Mouse (Mus musculus) thymus, adult 18-20 months (tissue): ENCODE results near the gene Sla2.
A peak's percentile ranks its signal among the peaks of the same experiment; 100 is the strongest.
"Not testable (repeated sequence)": the region's sequence is repeated elsewhere in the genome, so short reads cannot be mapped to it uniquely, and the experiment has no call there.

ENCODE experiments used
- DNase-seq, 2 experiments: peaks; one replicate each; pipeline ENCODE4 v3.0.0; 2022; ENCODE audit warnings: mixed read lengths in 2 of 2

The Sla2 gene

DNA sequence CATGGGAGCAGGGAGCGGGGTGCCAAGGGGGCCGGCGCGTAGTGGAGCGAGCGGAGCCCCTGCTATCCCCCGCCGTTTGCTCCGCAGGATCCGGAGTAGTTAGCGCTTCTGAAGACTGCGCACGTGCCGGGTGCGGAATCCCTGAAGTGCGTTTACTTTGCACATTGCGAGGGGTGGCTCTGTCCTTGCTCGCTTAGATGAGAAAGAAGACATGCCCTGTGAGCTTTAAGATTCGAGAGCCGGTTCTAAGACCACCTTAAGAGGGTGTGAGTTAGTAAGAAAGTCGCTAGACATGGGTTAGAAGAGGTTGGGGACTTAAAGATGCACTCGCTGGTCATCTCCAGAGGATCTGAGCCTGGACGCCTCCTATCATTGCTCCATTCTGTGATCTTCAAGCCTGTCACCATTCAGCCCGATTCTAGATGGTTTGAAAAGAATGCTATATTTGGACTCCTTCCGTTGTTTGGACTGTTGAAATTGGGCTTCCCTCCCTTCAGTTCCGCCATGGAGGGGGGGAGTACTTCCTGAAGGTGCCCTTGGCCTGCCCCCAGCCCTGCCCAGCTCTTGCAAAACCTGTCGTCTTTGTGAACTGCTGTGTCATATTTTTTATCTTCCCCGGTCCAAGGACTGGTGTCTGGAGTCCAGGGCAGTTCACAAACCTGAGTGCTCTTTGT, 23.4 kb downstream of the Sla2 start:
- DNase-seq: peak in 1 of 2 experiments; percentile 52

DNA sequence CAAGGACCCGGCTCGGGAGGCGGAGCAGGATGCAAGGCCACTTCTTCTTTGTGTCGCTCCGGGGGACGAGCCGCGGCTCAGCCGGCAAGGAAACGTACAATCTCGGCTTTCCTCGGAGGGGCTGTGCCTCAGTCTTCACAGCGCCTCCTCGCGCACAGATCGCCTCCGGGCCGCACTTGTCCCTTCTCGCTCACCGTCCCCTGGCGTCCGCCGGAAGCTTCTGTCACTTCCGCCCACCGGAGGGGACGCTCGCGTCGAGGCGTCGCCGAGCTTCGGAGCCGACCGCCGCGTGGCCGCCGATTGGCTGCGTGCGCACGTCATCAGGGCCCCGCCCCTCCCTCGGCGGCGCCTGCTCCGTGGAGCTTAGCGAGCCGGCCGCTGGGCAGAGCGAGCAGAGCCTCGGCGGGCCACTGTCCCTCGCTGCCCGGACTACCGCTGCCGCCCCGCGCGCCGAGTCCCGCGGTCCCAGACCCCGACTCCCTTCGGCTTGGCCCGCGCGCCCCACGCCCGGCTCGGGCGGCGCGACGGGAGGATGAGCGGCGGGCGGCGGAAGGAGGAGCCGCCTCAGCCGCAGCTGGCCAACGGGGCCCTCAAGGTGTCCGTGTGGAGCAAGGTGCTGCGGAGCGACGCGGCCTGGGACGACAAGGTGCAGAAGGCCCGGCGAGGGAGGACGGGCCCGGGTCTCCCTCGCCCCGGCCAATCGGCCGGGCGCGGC, 24.1 kb downstream of the Sla2 start, which contains the start of gene Rab5if:
TSS of gene Rab5if (plus strand) at position 357 of the 715 bp plus-strand sequence.
- peak; percentile 96 for DNase-seq

DNA sequence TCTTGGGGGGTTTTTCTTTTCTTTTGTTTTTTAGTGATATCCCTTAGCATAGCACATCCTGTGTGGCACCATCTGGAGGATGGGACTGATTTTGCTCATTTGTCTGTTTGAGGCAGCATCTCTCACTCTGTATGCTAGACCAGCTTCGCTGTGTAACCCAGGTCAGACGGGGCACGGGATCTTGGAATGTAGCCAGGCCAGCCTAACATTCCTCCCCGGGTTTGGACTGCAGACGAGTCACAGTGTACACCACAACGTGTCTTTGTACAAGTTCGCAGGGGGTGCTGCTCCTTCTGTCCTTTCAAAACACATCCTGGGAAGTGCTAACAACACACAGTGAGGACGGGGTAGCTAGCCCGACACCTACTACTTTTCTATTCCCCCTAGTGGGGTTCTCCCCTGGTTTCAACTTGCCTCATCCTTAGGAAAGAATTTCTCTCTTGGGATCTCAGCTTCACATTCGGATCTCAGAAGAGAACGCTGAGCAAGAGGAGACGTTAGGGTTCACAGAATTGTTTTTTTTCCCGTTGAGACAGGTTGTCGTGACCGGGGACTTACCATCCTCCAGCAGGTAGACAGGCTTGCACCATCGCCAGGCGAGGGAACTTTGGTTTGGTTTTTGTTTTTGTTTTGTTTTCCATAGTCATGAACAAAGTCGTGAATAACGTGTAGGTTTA, 24.8 kb downstream of the Sla2 start:
- peak in 1 of 2 experiments; percentile 36 for DNase-seq

DNA sequence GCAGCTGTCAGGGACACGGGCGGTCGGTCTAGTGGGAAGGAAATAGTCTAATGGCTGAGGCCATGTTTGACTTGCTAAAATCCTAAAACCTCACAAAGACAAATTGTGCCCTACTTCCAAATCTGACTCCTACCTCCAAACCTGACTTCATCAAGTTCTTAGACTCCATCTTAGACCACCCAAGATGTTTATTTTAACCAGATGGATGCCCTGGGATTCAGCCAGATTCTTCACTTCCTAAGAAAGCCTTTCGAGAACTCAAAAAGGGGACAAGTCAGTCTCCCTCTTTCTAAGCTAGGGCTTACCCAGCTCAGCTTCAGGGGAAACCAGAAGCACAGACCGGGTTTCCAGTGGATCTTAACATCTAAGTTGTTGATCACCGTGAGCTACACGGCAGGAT, 28.3 kb downstream of the Sla2 start:
- no peak for DNase-seq

DNA sequence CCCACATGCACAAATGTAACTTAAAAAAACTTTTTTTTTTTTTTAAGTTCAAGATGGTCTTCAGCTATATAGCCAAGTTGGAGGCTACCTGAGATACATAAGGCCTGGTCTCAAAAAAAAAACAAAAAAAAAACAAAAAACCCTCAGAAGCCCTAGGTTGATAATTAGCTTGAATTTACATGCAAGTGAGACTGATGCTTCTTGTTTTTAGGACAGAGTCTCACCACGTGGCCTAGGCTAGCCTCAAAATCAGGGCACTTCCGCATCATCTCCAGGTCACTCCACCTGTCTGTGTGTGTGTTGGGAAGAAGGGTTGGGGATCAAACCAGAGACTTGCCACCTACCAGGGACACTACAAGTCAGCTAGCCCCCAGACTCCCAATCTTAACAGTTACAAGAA, 29.2 kb downstream of the Sla2 start, which contains the start of gene 4930518I15Rik:
TSS of gene 4930518I15Rik (minus strand) at position 112 of the 400 bp plus-strand sequence.
- no peak for DNase-seq

DNA sequence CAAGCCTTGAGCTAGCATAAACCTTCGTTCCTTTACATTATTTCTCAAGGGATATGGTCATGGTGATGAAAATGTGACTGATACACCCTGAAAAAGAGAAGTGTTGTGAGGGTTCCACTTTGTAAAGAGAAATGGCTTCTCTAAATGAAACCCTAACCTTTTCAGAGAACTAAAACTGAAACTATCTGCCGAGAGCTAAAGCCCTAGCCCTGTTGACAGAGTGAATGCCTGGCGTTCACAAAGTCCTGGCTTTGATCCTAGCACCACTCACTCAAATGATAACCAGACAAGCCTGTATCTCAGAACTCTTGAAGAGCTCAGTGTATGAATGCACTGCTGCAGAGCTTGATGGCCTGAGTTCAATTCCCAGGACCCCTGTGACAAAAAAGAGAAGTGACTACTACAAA, 29.6 kb downstream of the Sla2 start:
- DNase-seq: no peak

DNA sequence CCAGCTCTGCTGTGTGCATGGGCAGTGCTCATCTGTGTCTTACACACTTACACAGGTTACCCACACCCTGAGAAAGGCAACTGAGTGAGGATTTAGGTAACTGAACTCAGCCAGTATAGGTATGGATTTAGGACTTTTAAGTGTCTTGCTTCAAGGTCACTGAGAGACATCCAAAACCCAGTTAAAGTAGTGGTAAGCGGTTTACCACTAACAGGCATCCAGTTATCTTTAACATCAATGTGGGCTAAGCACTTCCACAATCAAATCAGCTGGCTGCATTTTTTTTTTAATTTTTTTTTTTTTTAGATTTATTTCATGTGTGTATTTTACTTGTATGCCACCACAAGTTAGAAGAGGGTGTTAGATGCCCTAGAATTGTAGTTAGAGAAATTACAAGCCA, 30.7 kb downstream of the Sla2 start:
- DNase-seq: no peak

DNA sequence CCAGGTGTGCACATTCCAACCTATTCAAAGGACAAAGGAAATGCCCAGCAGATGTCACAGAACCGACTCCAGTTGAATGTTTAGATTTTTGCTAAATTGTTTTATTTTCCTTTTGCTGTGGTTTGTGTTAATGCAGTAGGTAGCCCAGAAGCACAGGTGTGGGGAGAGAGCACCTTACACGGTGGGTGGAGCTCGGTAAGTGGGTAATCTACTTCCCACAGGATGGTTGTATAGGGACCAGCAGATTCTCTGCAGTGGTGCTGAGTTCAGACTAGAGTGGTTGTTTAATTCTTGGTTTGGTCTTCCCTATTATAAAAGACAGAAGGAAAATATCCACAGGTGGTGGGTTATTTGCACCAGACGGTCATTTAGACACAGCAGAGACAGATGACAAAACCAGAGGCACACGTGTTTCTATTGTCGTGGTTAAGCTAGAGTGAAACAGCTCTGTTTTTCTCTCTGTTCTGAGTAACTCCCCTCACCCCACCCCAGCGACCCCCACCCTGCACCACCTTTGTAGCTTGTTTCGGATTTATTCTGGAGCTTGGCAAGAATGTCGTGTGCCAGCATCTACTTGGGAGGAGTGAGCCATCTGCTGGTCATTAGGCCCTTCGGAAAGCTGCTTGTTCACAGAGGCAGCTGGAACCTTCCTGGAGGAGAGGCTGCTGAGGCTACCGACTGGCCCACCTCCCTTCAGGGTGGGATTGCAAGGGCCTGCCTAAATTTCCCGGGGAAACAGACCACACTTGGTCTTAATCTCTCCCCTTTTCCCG, 32.8 kb downstream of the Sla2 start:
- DNase-seq: not testable (repeated sequence)

DNA sequence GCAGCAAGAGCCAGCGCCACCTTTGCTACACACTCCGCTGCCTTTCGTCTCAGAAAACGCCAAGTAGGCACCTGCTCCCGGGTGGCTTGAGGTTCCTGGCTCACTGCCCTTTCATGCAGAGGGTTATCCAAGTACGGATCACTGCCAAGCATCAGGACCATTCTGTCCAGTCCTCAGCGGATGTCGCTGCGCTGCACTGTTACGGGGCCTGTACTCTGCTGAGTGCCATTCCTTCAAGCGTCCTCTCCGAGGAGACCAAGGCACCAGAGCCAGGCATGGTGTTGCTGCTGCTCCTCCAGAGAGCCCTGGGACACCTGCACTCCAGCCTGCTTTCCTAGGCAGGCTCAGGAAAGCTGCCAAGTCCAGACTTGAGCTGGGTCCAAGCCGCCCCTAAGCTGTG, 33.4 kb downstream of the Sla2 start:
- not testable (repeated sequence) for DNase-seq

DNA sequence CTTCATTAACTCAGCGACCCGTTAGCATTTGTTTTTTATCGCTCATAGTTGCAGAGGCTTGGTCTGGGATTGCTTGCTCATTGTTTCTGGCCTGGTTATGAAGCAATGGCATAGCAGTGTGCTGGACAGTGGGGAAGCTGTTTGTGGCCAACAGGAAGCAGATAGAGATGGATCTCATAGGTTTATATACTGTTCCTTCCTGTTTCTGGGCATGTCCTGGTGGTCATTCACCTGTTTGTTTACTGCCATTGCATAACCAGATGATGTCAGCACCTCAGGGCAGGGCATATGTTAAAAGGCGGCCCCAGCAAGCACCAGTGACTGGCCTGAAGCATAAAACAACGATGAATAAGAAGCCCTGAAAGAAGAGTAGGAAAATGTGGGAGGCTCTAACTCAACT, 36.5 kb downstream of the Sla2 start:
- no peak for DNase-seq

DNA sequence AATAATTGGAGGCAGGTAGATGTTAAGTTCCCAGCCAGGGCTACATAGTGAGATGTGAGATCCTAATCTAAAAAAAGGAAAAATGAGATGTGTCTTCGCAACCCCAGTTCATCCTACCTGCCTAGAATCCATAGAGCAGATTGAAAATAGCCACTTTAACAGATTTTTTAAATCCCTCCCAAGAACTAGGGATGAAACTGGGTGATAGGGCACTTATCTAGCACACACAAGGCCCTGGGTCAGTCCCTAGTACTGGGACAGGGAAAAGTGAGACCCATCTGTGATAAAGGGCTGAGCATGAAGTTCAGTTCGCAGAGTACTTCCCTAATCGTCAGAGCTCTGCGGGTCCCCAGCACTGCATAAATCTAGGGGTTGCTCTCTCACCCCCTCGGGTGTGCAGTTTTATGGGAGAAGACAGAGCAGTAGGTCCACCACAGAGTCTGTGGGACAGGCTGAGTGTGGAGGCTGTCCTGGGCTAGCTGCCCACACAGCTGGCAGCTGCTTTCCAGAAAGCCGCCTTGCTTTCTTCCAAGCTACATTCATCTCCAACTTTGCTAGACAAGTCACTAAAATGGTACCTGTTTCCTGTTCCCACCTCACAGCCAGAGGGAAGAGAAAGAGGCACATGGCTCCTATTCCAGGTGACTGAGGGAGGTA, 38.3 kb downstream of the Sla2 start:
- DNase-seq: no peak

DNA sequence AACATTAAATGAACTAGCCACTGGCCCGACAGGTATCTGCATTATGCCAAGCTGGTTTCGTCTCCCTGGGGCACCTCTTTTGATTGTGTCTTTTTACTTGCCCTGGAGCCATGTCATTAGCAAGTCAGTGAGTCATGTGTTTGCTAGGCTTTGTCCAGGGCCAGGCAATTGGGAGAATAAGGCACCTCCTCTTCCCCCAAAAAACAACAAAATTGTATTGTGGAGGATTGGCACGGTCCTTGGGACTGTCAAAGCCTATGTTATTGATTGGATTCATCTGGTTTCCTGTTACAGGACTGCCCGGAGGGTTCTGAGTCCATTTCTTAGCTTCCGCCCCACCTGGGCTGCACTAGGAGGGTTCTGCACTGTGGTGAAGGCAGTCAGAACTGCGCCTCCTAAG, 39.3 kb downstream of the Sla2 start:
- no peak for DNase-seq

DNA sequence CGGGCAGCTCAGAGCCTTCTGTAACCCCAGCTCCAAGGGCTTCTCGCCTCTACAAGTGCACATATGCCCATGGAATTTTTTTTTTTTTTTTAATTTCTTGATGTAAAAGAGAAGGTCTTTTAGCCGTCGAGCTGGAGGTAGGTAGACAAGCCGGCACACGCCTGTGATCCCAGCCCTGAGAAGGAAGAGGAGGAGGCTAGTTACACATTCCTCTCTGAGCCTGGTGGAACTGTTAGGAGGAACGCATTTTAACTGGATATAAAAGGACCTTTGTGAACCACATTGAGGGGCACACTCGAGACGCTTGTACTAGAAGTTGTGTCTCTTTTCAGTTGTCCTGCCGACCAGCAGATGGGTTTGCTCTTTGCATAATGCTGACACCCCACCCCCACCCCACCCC, 42.3 kb downstream of the Sla2 start:
- no peak for DNase-seq

DNA sequence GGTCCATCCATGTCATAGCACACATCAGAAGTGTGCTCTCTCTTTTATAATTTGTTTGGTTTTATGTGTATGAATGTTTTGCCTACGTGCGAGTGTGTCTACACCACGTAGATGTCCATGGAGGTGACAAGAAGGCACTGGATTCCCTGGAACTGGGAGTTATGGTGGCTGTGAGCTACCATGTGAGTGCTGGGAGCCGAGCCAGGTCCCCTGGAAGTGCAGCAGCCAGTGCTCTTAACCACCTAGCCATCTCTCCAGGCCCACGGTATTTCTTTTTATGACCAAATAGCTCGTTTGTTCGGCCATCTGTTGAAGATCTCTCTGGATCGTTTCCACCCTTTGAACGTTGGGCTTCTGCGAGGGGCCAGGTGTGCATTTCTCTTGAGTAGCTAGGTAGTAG, 43.7 kb downstream of the Sla2 start:
- DNase-seq: no peak

DNA sequence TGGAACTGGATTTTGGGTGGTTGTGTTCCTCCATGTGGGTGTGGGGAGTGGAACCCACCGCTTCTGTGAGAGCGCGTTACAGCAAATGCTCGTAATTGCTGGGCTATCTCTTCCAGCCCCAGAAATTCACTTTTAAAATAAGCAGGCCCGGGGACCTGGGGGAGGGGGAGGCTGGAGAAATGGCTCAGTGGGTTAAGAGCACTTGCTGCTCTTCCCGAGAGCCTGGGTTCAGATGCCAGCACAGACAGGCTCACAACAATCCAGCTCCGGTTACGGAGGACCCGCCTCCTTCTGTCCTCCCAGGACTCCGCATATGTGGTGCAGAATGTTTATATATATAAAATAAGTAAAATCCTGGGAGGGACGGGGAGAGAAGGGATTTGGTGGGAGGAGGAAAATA, 44.3 kb downstream of the Sla2 start:
- no peak for DNase-seq

DNA sequence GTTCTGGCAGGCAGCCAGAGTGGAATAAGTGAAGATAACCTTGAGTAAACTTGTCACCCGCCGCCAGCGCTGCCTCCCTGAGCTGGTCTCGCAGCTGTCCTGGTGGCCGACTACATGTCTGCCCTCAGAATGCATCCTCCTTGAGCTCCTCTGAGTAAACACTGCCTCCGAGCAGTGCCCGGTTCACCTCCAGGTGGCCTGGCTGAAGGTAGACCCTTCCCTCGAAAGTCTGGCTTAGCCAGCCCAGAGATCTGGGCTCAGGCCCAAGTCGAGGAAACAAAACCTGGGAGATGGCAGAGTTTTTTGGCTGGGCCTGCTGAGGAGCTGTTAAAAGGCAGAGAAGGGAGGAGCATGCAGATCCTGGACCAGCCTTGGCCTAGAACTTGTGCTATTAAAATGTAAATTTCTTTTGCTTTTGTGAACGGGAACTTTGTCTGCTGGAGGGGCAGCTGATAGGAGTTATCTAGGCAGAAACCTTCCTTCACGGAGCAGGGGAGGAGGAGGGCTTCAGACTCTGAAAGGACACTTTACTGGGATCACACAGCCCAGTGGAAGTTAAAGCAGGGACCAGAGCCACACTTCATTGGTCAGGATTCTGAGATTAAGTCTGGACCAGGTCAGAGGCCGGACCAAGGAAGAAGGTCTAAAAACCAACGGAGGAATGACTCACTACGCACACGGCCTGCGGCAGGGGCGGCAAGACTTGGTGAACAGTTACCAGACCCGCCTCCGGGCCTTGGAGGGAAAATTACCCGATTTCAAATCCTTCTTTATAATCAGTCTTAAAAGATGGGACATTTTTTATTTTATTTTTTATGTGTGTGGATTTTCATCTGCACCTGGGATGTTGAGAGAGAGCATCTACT, 44.9 kb downstream of the Sla2 start:
- DNase-seq: peak in 1 of 2 experiments; percentile 8

DNA sequence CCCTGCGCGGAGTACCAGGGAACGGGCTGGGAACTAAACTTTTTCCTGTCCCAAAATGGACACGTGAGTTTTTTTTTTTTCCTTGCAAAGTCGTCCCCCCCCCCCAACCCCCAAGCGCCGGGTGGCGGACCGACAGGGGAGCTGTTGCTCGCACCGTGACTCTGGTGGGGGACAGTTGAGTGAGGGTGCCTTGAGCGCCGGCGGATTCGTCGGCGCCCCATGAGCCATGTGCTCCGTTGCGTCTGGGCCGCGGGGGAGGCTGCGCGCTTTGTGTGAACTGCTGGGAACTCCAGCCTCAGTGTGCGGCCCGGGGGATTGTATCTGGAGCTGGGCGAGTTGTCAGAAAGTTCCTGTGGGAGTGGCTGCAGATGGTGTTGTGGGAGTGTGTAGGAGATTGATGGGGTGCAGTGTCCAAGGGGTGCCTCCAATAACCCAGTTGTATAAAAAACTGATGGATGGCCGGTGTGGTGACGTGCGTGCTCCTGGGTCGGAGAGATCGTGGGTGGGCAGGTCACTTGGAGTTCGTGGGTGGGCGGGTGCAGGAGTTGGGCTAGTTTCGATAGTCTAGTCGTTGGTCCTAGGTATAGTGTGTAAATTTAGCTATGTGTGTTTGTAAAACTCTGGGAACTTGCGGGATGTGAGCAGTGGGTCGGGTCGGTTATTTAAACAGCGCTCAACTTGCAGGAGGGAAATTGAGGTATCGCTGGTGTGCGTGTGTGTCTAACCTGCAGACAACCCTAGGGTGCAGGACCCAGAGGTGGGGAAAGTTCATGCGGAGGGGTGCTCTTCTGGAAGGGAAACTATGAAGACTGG, 45.8 kb downstream of the Sla2 start:
- peak; percentile 50 to 55 for DNase-seq

DNA sequence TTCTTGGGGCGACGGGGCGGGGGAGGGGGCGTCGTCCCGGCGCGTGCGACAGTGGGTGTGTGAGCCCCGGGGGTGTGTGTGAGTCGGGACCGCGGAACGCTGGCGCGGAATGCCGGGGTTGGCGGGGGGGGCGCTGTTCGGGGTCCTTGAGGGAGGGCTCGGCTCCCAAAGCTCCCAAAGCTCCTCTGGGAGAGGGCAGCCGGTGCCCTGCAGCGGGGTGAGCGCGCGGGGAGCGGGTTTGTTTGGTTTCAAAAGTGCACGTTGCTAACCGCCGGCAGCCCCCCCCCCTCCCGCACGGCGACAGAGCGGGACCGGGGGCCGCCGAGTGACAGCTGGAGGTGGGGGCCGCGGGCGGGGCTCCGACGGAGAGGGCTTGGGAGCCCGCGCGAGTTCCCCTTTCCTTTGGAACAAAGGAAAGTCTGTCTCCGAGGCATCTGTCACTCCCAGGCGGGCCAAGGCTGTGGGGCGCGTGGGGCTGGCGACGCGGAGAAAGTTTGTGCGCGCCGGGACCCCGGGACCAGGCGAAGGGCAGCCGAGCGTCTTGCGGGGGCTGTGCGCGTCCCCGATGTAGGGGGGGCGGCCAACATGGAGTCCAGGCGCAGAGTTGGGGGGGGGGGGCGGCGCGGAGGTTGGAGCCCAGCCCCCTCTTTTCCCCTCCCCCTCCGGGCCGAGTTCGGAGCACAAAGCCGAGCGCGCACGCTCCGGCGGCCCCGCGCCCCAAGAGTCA, 46.5 kb downstream of the Sla2 start:
- peak; percentile 28 to 32 for DNase-seq

DNA sequence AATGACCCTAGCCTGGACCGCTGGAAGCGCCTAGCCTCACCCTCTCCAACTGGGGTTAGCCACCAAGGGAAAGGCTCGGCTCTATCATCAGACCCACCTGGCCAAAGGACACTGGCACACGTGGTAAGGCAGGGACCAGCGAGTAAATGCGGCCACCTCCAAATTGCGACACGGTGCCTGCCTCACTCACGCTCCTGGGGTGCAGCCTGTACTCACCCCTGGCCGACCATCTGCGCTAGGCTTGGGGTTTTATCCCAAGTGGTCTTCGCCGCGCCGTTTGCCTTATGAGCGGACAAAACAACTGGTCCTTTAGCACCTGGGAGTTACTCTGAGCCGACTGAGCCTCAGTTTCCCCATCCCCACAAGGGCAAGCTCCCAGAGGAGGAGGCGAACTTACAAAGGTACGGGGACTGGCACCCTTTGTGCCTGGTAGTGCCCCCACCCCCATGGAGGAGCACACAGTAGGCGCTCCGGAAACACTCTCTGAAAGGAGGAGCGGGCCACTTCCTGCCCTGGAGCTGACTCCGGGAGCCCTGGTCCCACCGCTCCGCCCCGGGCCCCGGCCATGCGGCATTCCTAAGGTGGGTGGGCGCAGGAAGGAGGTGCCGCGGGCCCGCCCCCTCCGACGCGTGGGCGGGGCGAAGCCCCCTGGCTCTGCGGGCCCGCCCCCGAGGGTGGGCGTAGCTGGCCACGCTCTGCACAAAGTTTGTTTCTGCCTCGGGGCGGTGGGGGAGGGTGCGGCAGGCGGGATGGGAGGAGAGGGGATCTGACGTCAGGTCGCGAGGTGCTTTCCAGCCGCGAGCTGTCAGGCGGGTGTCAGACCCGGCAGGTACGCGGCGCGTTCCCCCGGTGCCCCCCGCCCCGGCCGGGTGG, 47.4 kb downstream of the Sla2 start, which contains the start of gene Tgif2:
TSS of gene Tgif2 (plus strand) at position 689 of the 873 bp plus-strand sequence.
- peak; percentile 79 to 84 for DNase-seq
